Mouse (Mus musculus): ENCODE data around the gene Ptprh.

The Ptprh gene

DNA sequence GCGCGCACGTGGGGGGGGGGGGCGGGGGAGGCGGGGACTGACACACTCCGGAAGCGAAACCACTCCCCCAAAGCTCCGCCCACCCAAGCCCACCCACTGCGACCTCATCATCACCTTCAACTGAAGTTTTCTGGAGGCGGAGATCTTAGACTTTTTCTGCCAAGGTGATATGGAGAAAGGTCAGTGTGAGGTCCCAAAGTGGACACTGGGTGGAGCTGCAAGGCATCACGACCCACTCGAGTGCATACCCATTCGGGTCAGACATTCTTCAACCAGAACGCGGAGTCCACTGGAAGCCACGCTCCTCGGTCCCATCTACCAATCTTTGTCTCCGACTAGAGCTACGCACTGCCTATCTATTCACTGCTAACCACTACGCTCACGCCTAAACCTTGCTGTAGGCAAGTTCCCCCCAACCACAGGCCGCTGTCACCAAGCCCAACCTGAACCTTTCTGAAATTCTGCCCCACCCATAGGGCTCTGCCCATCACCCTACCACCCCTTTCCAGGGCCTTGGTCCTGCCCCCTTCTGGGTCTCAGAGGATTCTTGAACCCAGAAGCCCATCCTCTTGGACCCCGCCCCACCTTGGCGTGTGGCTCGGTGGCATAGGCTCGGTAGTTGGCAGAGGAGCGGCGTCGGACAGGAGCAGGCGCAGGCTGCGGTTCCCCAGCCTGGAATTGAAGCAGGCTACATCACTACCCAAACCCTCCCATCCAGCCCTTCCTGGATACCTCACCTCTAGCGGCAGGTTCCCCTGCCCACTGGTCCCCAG lies 82.4 kb downstream of the Ptprh start:
- DNase-seq: no peak

GRCm38 (mm10) chr7:4518487-4518886 lies 85.4 kb downstream of the Ptprh start:
- no peak for DNase-seq

- no peak for DNase-seq
Measured at GRCm38 (mm10) chr7:4516332-4517050, 87.3 kb downstream of the Ptprh start, which contains the start of gene Tnnt1. TSS of gene Tnnt1 (minus strand) at chr7:4516382.

- no peak for DNase-seq
Measured at GRCm38 (mm10) chr7:4515853-4516252, 88.0 kb downstream of the Ptprh start.

DNA sequence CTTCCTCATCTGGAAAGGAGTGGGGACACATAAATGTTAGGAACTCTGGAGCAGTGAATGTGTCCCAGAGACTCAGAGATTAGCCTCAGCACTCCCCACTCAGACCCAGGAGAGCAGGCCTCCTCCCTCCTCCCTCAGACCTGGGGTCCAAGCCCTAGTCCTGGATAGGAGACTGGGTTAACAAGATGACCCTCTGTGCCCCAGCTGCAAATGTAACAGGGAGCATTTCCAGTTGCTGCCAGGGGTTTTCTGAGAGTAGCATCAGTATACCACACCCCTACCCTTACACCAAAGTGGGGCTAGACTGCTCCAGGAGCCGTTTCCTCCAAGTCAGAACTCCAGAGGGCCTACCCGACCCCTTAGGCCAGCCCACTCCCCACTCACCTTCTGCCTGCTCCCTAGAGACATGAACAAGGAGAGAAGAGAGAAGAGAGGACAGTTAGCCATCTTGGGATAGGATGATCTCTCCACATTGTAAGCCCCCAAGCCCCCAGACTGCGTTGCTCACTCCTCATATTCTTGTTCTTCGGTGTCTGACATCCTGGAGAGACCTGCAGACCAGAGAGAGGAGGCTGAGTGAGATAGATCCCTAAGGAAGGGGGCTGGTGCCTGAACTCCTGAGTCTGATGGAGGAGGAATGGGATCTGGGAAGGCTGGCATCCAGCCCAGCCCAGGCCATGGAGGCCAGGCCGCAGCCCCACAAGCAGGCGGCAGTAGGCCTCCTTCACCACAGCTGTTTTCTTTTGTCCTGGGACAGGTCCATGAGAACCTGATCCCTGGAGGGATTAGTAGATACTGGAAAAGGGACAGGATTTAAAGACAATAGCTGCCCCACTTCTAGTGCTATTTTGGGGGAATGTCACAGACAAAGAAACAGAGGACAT lies 89.8 kb downstream of the Ptprh start:
- no peak for DNase-seq

DNA sequence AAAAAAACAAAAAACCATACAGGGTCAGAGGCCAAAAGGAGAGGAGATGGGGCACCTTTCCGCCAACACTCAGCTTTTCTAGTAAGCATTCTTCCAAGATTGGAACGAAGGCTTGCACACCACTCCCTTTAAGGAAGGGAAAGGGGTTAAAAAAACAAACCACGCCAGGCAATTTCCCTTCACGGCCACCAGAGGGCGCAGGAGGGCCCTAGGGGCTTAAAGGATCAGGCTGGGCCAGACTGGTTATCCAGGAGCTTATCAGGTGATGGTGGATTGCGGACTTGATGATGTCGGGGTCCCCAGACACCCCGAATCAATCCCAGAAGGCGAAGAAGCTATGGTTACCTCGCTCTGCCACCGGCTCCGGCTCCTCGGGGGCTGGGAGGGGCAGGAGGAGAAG lies 90.6 kb downstream of the Ptprh start:
- DNase-seq: no peak

DNA sequence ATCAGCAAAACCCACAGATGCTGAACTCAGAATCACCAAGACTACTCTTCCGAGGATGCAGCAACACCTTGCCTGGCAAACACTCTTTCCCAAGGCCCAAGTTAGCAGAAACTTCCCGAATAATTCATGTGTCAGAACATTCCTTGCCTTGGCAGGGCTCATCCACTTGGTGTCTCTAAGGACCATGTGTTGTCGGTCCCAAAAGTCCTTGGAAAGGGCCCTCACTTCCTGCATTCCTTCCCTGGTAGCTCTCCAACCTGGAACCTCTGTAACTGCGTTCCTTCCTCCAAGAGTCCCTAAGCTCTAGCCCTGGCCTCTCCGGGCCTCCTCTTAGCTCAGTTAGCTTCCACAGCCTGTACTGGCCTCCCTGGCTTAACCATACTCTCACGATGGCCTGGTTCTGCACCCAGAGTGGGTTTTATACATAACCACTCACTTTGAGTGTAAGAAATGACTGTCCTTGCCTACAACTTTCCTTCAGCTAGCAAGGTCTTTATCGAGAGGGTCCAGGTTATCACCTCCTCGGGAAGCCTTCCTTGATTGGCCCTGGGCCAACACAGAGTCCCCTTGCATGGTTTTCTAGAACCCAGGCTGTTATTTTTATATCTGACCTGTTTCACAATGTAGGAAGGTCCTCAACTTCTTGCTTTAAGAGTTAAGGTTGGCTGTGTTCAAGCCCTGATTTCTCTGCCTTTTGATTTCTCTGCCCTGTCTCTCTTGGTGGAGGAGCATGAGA lies 92.2 kb downstream of the Ptprh start:
- DNase-seq: no peak

GRCm38 (mm10) chr7:4509863-4510608 lies 93.8 kb downstream of the Ptprh start:
- DNase-seq: peak; percentile 70

DNA sequence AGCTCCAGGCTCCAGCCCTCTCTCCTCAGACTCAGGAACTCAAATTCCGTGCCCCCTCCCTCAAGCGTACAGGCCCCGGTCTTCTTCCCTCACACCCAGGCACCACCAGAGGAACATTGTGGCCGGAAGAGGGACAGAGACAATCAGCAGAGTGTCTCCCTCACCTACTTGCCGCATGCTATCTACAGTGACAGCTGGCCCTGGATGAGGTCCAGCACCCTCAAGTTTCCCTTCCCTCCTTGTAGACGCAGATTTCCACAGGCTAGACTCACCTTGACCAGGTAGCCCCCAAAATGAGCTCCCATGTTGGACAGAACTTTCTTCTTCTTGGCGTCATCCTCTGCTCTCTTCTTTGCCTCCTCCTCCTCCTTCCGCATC lies 95.1 kb downstream of the Ptprh start:
- DNase-seq: no peak

DNA sequence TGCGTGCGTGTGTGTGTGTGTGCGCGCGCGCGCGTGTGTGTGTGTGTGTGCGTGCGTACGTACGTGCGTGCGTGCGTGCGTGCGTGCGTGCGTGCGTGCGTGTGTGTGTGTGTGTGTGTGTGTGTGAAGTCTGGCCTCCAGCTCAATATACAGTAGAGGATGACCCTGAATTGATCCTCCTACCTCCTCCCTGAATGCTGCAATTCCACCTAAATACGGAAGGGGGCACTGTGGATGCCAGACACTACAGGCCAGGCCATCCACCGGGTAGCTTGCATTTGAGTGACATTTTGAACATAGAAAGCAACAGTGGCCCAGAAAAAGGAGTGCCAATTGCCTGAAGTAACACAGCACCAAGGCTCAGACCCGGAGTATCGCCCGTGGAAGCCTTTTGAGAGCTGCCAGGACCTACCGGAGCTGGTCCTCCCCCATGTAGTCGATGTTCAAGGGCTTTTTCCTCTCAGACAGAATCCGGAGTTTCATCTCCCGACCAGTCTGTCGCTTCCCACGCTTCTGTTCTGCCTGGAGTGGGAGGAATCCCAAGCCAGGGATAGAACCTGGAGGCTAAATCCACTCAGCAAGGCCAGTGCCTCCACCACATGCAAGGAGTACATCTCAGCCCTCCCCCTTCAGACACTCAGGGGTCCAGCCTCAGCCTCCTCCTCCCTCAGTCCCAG lies 95.6 kb downstream of the Ptprh start:
- DNase-seq: no peak

DNA sequence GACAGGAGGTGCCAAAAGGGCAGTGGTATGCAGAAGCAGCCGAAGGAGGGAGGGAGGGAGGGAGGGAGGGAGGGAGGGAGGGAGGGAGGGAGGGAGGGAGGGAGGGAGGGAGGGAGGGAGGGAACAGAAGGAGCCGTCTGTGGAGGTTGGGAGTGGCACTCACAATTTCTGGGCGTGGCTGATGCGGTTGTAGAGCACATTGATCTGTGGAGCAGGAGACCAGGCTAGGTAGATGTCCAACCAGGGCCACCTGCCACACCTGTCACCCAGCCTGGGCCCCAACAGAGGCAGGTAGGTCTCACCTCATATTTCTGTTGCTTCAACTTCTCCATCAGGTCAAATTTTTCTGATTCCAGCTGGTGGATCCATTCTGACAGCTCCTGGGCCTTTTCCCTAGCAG lies 96.6 kb downstream of the Ptprh start:
- no peak for DNase-seq

GRCm38 (mm10) chr7:4504646-4505435 lies 99.0 kb downstream of the Ptprh start:
- DNase-seq: no peak

DNA sequence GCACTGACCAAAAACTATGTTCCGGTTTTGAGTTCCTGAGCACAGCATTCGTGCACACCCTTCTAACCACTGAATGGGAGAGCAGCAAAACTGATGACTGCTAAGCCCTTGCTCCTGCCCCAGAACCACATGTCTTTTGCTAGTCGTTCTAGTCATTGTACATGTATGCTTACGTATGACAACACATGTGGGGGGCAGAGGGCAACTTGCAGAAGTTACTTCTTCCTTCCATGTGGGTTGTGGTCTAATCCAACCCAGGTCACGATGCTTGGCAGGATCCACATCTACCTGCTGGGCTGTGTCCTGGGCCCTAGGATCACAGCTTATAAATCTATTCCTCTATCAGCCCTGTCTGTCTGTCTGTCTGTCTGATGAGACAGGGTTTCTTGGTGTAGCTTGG lies 100.0 kb downstream of the Ptprh start:
- no peak for DNase-seq

- no peak for DNase-seq
Measured at GRCm38 (mm10) chr7:4503100-4503499, 100.7 kb downstream of the Ptprh start.

DNA sequence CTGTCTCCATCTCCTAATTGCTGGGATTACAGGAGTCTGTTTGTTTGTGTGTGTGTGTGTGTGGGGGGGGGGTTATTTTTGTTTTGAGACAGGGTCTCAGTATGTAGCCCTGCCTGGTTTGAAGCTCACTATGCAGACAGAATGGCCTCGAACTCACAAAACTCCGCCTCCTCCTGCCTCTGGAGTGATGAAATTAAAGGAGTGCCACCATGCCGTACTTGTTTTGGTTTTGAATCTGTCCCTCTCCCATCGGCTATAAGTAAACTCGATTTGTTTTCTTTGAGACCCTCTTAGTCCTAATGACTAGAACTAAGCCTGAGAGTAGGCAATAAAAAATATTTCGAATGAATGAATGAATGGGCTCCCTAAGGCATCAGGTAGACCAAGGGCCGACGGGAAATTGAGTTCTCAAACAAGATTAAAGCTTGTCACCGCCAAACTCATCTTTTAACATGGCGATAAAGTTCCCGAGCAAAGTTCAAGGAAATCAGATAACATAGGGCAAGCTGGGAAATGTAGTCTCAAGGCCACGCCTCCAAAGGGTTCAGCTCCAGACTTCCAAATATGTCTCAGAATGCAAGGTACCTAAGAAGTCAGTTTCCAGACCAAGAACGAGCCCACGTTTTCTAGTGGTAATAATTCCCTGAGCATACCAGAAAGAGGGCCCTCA lies 101.3 kb downstream of the Ptprh start:
- DNase-seq: peak; percentile 63

DNA sequence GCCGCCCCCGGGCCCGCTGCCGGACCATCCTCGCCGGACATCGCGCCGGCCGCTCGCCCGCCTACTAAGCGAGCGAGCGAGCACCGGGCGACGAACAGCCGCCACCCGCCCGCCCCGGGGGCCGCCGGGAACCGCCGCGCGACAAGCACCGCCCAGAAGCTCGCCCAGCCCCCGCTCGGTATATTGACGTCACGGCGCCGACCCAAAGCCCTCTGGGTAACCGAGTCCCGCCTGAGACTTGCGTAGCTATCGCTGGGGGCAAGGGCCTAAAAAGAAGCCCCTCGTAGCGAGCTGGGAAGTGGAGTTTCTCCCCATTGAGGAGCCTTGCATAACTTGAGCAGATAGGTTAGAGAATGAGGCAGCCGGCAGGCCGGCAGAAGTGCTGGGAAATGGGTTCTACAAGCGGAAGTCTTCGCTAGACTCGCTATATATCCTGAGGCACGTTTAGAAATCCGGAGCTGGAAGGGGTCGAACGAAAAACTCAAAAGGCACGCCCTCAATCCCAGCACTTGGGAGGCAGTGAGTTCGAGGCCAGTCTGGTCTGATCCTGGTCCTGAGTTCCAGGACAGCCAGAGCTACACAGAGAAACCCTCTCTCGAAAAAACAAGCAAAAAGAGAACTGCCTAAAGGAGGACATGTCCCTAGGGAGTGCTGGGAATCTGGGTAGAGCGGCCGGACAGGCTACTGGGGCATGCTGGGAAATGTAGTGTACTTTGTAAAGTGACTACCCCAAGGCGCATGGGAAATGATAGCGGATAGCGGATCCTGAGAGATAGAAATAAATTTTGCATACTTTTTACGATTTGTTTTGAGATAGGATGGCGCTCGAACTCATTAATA lies 102.1 kb downstream of the Ptprh start, which contains the start of gene Ppp1r12c:
Gene Ppp1r12c (minus strand): TSS at position 123 of the 840 bp plus-strand sequence.
- DNase-seq: peak; percentile 92

GRCm38 (mm10) chr7:4500892-4501471 lies 102.9 kb downstream of the Ptprh start:
- peak; percentile 31 for DNase-seq

DNA sequence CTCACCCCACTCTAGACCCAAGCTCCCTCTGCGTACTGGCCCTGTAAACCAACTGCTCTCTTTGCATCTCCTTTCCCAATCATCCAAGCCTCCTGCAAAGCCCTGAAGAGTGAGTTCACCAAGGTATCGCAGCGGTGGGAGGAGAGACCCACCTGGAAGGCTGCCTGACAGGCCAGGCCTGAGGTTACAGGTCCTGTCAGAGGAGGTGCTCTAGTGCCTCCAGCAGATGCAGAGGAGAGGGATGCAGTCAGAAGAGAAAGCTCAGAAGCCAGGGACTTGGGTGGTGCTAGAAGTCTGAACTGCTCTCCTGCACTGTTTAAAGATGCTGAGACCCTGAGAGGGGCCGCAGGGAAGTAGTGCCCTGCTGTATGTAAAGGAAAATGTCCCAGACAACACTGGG lies 104.8 kb downstream of the Ptprh start:
- DNase-seq: no peak

Data from kidney, adult 11 months (tissue).